Comparison of ENCODE assay signal across 7 mouse cellular contexts in the genomic region with DNA sequence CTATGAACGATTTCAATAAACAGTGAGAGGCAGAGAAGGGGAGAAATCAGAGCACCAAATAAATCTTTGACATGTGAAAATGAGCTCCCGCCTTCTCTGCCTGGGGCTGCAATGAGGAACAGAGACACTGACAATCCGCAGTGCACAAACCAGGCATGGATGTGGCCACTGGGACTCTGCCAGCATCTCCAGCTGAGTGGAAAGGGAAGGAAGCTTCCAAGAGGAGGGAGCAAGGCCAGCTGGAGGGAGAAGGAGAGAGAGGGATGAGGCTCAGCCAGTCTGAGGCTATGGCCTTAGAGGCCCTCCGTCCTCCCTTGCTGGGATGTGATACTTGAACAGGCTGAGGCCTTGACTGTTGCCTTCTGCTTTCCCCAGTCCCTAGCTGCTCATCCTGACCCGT.
A peak's percentile ranks its signal among the peaks of the same experiment; 100 is the strongest.
DNase-seq lines count a peak whose midpoint lies in the region; ATAC-seq lines count a peak whose summit lies in the region.

No protein-coding gene starts in this region.

- no peak for ATAC-seq in midbrain, embryonic 11.5 days (ENCODE audit: low FRiP score)
- ATAC-seq in midbrain, embryonic 13.5 days: no peak
- ATAC-seq in heart, embryonic 15.5 days (replicated peaks; ENCODE audit: insufficient number of reproducible peaks, insufficient read depth, low FRiP score, low read depth): no peak; the same call in 1 of the 2 replicates
- peak; percentile 80 for ATAC-seq in lung, embryonic 16.5 days (ENCODE audit: low read depth)

- H3K9me3 ChIP-seq in midbrain, embryonic 11.5 days (ENCODE audit: control insufficient read depth, low read length): no peaks in the 10 kb centered on the region
- H3K9me3 ChIP-seq in midbrain, embryonic 13.5 days: 0 out of 2 replicates have a peak, but pooled peaks cover 3% of the 10 kb centered on the region
- H3K9me3 ChIP-seq in heart, embryonic 15.5 days (replicated peaks): 0 out of 2 replicates have a peak, but pooled peaks cover 5% of the 10 kb centered on the region
- H3K9me3 ChIP-seq in lung, embryonic 16.5 days (ENCODE audit: control insufficient read depth, low read length): peaks cover 5% of the 10 kb centered on the region

- 83% methylated on average over 5 of the region's 5 CpGs for WGBS in midbrain, embryonic 11.5 days
- 82% methylated on average over 5 of the region's 5 CpGs for WGBS in midbrain, embryonic 13.5 days
- 62% methylated on average over 5 of the region's 5 CpGs for WGBS in heart, embryonic 15.5 days
- WGBS in lung, embryonic 16.5 days: 50% methylated on average over 5 of the region's 5 CpGs

- H3K9ac ChIP-seq in midbrain, embryonic 11.5 days (ENCODE audit: low read length): no peak overlapping the region
- no peak overlapping the region for H3K9ac ChIP-seq in midbrain, embryonic 13.5 days (replicated peaks)
- no peak overlapping the region for H3K9ac ChIP-seq in heart, embryonic 15.5 days
- H3K9ac ChIP-seq in lung, embryonic 16.5 days (ENCODE audit: low read length): no peak overlapping the region

- H3K27ac ChIP-seq in midbrain, embryonic 11.5 days (ENCODE audit: low read depth, low read length): no peak overlapping the region
- H3K27ac ChIP-seq in midbrain, embryonic 13.5 days: no peak overlapping the region
- H3K27ac ChIP-seq in heart, embryonic 15.5 days: peak overlapping the region; percentile 42; the same call in 1 of the 2 replicates
- H3K27ac ChIP-seq in lung, embryonic 16.5 days (ENCODE audit: low read length): peak overlapping the region; percentile 83

- H3K27me3 ChIP-seq in midbrain, embryonic 11.5 days (ENCODE audit: control insufficient read depth, insufficient read depth, low read length): no peaks in the 10 kb centered on the region
- no peaks in the 10 kb centered on the region for H3K27me3 ChIP-seq in midbrain, embryonic 13.5 days
- no peaks in the 10 kb centered on the region for H3K27me3 ChIP-seq in heart, embryonic 15.5 days
- no peaks in the 10 kb centered on the region for H3K27me3 ChIP-seq in lung, embryonic 16.5 days (ENCODE audit: control insufficient read depth, insufficient read depth, low read depth, low read length)

- H3K4me3 ChIP-seq in midbrain, embryonic 11.5 days (ENCODE audit: low read depth, low read length): no peak overlapping the region
- H3K4me3 ChIP-seq in midbrain, embryonic 13.5 days (replicated peaks): no peak overlapping the region
- no peak overlapping the region for H3K4me3 ChIP-seq in heart, embryonic 15.5 days
- H3K4me3 ChIP-seq in lung, embryonic 16.5 days (ENCODE audit: low read length): no peak overlapping the region

- H3K4me2 ChIP-seq in midbrain, embryonic 11.5 days: no peak overlapping the region
- H3K4me2 ChIP-seq in midbrain, embryonic 13.5 days (replicated peaks): no peak overlapping the region
- no peak overlapping the region for H3K4me2 ChIP-seq in heart, embryonic 15.5 days
- H3K4me2 ChIP-seq in lung, embryonic 16.5 days (ENCODE audit: low read depth, low read length): no peak overlapping the region

- H3K4me1 ChIP-seq in midbrain, embryonic 11.5 days (ENCODE audit: control insufficient read depth, insufficient read depth, low read length): no peaks in the 10 kb centered on the region
- H3K4me1 ChIP-seq in midbrain, embryonic 13.5 days (replicated peaks): peaks cover 17% of the 10 kb centered on the region; the same call in 1 of the 2 replicates
- H3K4me1 ChIP-seq in heart, embryonic 15.5 days (replicated peaks): peaks cover 18% of the 10 kb centered on the region
- peaks cover 38% of the 10 kb centered on the region for H3K4me1 ChIP-seq in lung, embryonic 16.5 days (replicated peaks; ENCODE audit: control insufficient read depth, insufficient read depth, low read length)

- peak; percentile 39 for DNase-seq in midbrain, embryonic 11.5 days (ENCODE audit: low spot score, missing footprints)
- DNase-seq in cerebellum, postnatal 25 days: peak; percentile 65 to 81
- no peak for DNase-seq in spleen, postnatal 4 days (ENCODE audit: low spot score in 2 of 2)
- no peak for DNase-seq in frontal cortex, postnatal 25 days (ENCODE audit: low spot score in 2 of 2)

- no peaks in the 10 kb centered on the region for H3K36me3 ChIP-seq in midbrain, embryonic 11.5 days (ENCODE audit: control insufficient read depth, insufficient read depth, low read length)
- H3K36me3 ChIP-seq in midbrain, embryonic 13.5 days: no peaks in the 10 kb centered on the region
- H3K36me3 ChIP-seq in heart, embryonic 15.5 days: no peaks in the 10 kb centered on the region
- H3K36me3 ChIP-seq in lung, embryonic 16.5 days (ENCODE audit: control insufficient read depth, insufficient read depth, low read length): no peaks in the 10 kb centered on the region

Comparison
In these comparisons a context has a peak if more than half of its experiments do, and no peak if none do; other contexts are left out.
1. DNase-seq: peak in midbrain, embryonic 11.5 days (single experiment) and cerebellum, postnatal 25 days (2 of 2); none in spleen, postnatal 4 days (0 of 2) and frontal cortex, postnatal 25 days (0 of 2).
2. H3K27ac ChIP-seq: peak in heart, embryonic 15.5 days (single experiment) and lung, embryonic 16.5 days (single experiment); none in midbrain, embryonic 11.5 days (single experiment) and midbrain, embryonic 13.5 days (single experiment).